Mouse (Mus musculus) hindbrain, embryonic 12.5 days (tissue): Measurements from ENCODE around the gene Pheta2. TPM values are rescaled to one million over a fixed set of nuclear protein-coding genes. Genes with fewer than 3 reads are reported as not detected.
"Not testable (repeated sequence)": the region's sequence is repeated elsewhere in the genome, so short reads cannot be mapped to it uniquely, and the experiment has no call there.

Experiments used
- ATAC-seq: fragments of 200-750 bp; cut with Nextera tagmentation; 2 replicates; pipeline ENCODE4 v1.8.0; 2017; ENCODE audit warnings: moderate TSS enrichment; ENCODE audit not compliant: low FRiP score
- H3K27ac ChIP-seq: fragments of 300-500 bp; sonication (generic); 2 replicates; pipeline ENCODE4 v1.5.1; 2016; ENCODE audit warnings: mild to moderate bottlenecking
- H3K27me3 ChIP-seq: fragments of 300-500 bp; sonication (generic); 2 replicates; pipeline ENCODE4 v1.6.1; 2016; ENCODE audit warnings: mild to moderate bottlenecking
- H3K36me3 ChIP-seq: fragments of 300-500 bp; sonication (generic); 2 replicates; pipeline ENCODE4 v1.6.1; 2016; ENCODE audit warnings: mild to moderate bottlenecking
- H3K4me1 ChIP-seq: fragments of 300-500 bp; sonication (generic); 2 replicates; pipeline ENCODE4 v1.6.1; 2016
- H3K4me2 ChIP-seq: fragments of 300-500 bp; sonication (generic); replicated peaks from 2 replicates; pipeline ENCODE4 v1.6.1; 2016; ENCODE audit warnings: mild to moderate bottlenecking
- H3K4me3 ChIP-seq: fragments of 300-500 bp; sonication (generic); 2 replicates; pipeline ENCODE4 v1.5.1; 2016; ENCODE audit warnings: mild to moderate bottlenecking
- H3K9ac ChIP-seq: fragments of 300-500 bp; sonication (generic); 2 replicates; pipeline ENCODE4 v1.6.1; 2016; ENCODE audit warnings: mild to moderate bottlenecking, moderate library complexity
- H3K9me3 ChIP-seq: fragments of 300-500 bp; sonication (generic); replicated peaks from 2 replicates; pipeline ENCODE4 v1.6.1; 2016; ENCODE audit warnings: mild to moderate bottlenecking
- WGBS: fragments of 180-500 bp; shearing (Covaris S2); methylation state at CpG from one replicate; pipeline ENCODE4 v1.1.7; 2016; 5-methylcytosine and 5-hydroxymethylcytosine counted together
- microRNA-seq: library from miRNA; unstranded; fragments of <30 nt; microRNA quantifications from one replicate; pipeline ENCODE4, GENCODE M21; 2017
- polyA plus RNA-seq: library from polyadenylated mRNA; unstranded; fragments of >200 nt; fragmentation: Nextera tagmentation; extraction: Ambion mirVana; gene quantifications from 2 replicates; pipeline ENCODE4 v1.2.1, GENCODE M21; 2016

Gene Pheta2
- polyA plus RNA-seq, 1 experiment from 2014 or later = 5.3 TPM

DNA sequence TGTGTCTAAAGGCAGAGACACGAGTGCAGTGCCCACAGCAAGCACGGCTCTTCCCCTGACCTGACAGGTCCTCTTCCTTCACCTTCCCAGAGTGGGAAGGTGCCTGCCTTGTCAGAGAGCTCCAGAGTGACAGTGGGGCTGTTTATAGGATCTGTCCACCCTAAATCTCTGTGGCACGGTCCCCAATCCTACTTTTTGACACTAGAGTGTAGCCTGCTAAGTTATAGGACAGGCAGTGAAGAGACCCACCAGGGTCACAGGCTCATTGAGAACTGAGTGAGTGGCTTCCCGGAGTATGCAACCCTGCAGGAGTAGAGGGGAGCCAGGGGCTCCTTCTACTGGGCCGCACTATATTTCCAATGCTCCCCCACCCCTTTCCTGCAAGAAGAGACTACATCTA, 39.0 kb downstream of the Pheta2 start:
- Histone ChIP-seq H3K9me3 (no peaks in the 10 kb centered on the region), H3K4me1 (peaks cover 21% of the 10 kb centered on the region), H3K27ac (no peak overlapping the region), H3K36me3 (no peaks in the 10 kb centered on the region), H3K4me2 (no peak overlapping the region), H3K4me3 (no peak overlapping the region), H3K27me3 (no peaks in the 10 kb centered on the region; the same call in 1 of the 2 replicates), H3K9ac (no peak overlapping the region)
- 73% methylated on average over 5 of the region's 5 CpGs for WGBS
- no peak for ATAC-seq

- H3K4me3 ChIP-seq = no peak overlapping the region
- no peak overlapping the region for H3K27ac ChIP-seq
- H3K9me3 ChIP-seq = no peaks in the 10 kb centered on the region
- H3K4me1 ChIP-seq = peaks cover 21% of the 10 kb centered on the region
- 47% methylated on average over 15 of the region's 15 CpGs for WGBS
- ATAC-seq = no peak
- no peak overlapping the region for H3K9ac ChIP-seq
- no peaks in the 10 kb centered on the region for H3K36me3 ChIP-seq
- H3K4me2 ChIP-seq = no peak overlapping the region
- no peaks in the 10 kb centered on the region; the same call in 1 of the 2 replicates for H3K27me3 ChIP-seq
Measured at GRCm38 (mm10) chr15:82378261-82379180, 39.8 kb downstream of the Pheta2 start.

DNA sequence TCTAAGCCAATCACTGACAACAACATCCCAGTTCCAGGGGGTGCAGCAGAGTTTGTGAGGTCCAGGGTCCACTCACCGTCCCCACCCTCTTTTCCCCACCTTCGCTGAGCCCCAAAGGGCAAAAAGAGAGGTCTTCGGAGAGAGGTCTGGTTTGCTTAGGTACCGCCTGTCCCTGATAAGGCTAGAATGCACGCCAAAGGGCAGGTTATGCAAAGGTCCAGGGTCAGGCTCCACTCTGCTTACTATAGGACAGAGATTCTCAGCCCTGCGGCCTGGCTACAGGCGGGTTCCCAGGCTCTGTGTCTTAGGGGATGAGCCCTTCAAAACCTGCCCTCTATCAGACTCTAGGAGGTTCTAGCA, 40.7 kb downstream of the Pheta2 start:
- Histone ChIP-seq H3K27me3 (no peaks in the 10 kb centered on the region; the same call in 1 of the 2 replicates), H3K4me2 (peak overlapping the region; percentile 58), H3K9me3 (no peaks in the 10 kb centered on the region), H3K27ac (peak overlapping the region; percentile 64; the same call in 1 of the 2 replicates), H3K9ac (no peak overlapping the region), H3K4me3 (peak overlapping the region; percentile 33), H3K36me3 (no peaks in the 10 kb centered on the region), H3K4me1 (peaks cover 21% of the 10 kb centered on the region)
- WGBS = 16% methylated on average over 7 of the region's 7 CpGs
- ATAC-seq = no peak; the same call in 1 of the 2 replicates

GRCm38 (mm10) chr15:82379871-82380713, 41.4 kb downstream of the Pheta2 start, which contains the start of gene Cyp2d22:
Gene Cyp2d22, minus strand, starts transcription at chr15:82380260.
- ATAC-seq = peak; percentile 63
- H3K27ac ChIP-seq = peak within 1 kb of the TSS; percentile 64
- no peaks in the 10 kb centered on the region for H3K36me3 ChIP-seq
- H3K27me3 ChIP-seq = no peaks in the 10 kb centered on the region; the same call in 1 of the 2 replicates
- 2% methylated on average over 19 of the region's 24 CpGs for WGBS
- H3K4me3 ChIP-seq = peak within 1 kb of the TSS; percentile 33
- no peaks in the 10 kb centered on the region for H3K9me3 ChIP-seq
- peak within 1 kb of the TSS; percentile 51 for H3K9ac ChIP-seq
- H3K4me1 ChIP-seq = peaks cover 21% of the 10 kb centered on the region
- H3K4me2 ChIP-seq = peak within 1 kb of the TSS; percentile 58

DNA sequence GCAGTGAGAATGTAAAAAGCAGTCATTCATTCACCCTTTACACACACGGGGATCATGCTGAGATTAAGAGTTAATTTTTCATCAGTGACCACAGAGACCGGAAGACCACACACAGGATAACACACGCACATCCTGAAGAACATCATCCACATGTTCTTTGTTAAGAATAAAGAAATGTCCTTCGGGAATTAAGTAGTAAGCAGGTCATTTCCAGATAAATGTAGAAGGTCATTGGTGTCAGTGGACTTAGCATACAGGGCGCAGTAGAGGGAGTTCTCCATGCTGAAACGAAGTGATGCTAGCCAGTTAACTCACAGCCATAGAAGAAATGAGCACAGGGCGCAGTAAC, 41.9 kb downstream of the Pheta2 start:
- H3K27me3 ChIP-seq = no peaks in the 10 kb centered on the region; the same call in 1 of the 2 replicates
- peak overlapping the region; percentile 51; the same call in 1 of the 2 replicates for H3K9ac ChIP-seq
- H3K4me2 ChIP-seq = peak overlapping the region; percentile 58
- 31% methylated on average over 7 of the region's 7 CpGs for WGBS
- peaks cover 21% of the 10 kb centered on the region for H3K4me1 ChIP-seq
- no peaks in the 10 kb centered on the region for H3K36me3 ChIP-seq
- no peaks in the 10 kb centered on the region for H3K9me3 ChIP-seq
- H3K27ac ChIP-seq = no peak overlapping the region
- peak overlapping the region; percentile 33 for H3K4me3 ChIP-seq
- ATAC-seq = no peak

GRCm38 (mm10) chr15:82382441-82382840, 43.7 kb downstream of the Pheta2 start:
- ATAC-seq = no peak
- WGBS = 91% methylated on average over 2 of the region's 2 CpGs

GRCm38 (mm10) chr15:82385729-82386128, 47.0 kb downstream of the Pheta2 start:
- ATAC-seq = no peak
- Histone ChIP-seq H3K27me3 (no peaks in the 10 kb centered on the region; the same call in 1 of the 2 replicates), H3K27ac (no peak overlapping the region), H3K9me3 (no peaks in the 10 kb centered on the region), H3K4me1 (peaks cover 5% of the 10 kb centered on the region), H3K4me2 (no peak overlapping the region), H3K9ac (no peak overlapping the region), H3K36me3 (no peaks in the 10 kb centered on the region), H3K4me3 (no peak overlapping the region)
- WGBS = 97% methylated on average over 2 of the region's 2 CpGs

More at GRCm38 (mm10) chr15:82382441-82382840, 43.7 kb downstream of the Pheta2 start:
- H3K36me3 ChIP-seq = no peaks in the 10 kb centered on the region
- H3K27ac ChIP-seq = no peak overlapping the region
- H3K4me2 ChIP-seq = no peak overlapping the region
- H3K27me3 ChIP-seq = no peaks in the 10 kb centered on the region; the same call in 1 of the 2 replicates
- no peaks in the 10 kb centered on the region for H3K9me3 ChIP-seq
- peaks cover 14% of the 10 kb centered on the region for H3K4me1 ChIP-seq
- no peak overlapping the region for H3K4me3 ChIP-seq
- no peak overlapping the region for H3K9ac ChIP-seq

DNA sequence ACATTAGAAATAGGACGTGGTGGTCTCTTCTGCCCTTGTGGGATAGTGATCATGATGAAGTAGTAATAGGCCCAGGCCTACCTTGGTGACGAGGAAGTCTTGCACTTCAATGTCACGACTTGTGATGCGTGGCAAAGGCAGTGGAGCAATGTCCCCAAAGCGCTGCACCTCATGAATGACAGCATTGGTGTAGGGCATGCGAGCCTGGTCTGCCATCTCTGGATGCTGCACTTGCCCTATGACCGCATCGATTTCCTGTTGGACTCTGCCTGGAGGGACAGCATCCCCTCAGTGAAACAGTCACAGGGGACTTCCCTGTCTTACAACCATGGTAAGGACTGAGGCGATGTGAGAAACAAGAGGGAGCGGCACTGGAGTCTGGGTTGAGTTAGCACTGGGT, 51.2 kb downstream of the Pheta2 start:
- WGBS = 94% methylated on average over 10 of the region's 10 CpGs
- H3K36me3 ChIP-seq, H3K27ac ChIP-seq: not testable (repeated sequence)

GRCm38 (mm10) chr15:82393922-82394321, 55.2 kb downstream of the Pheta2 start, which contains the start of gene Cyp2d11:
Gene Cyp2d11, minus strand, starts transcription at chr15:82394022.
- H3K27me3 ChIP-seq, H3K27ac ChIP-seq, H3K4me3 ChIP-seq, H3K36me3 ChIP-seq, H3K4me2 ChIP-seq, H3K9ac ChIP-seq, H3K4me1 ChIP-seq, H3K9me3 ChIP-seq, ATAC-seq: not testable (repeated sequence)
- 87% methylated on average over 2 of the region's 2 CpGs for WGBS

More for the DNA sequence above, 51.2 kb downstream of the Pheta2 start:
- ATAC-seq, H3K4me2 ChIP-seq, H3K9me3 ChIP-seq, H3K27me3 ChIP-seq, H3K9ac ChIP-seq, H3K4me3 ChIP-seq, H3K4me1 ChIP-seq: not testable (repeated sequence)

Small RNA genes lying within 50 kb of the gene (microRNA-seq; reads per million reads assigned to microRNA genes)
- not detected for gene Mir7684

Other genes starting within 250 kb of the Pheta2 start
- 17.0 and 17.1 TPM in 2 replicates for gene Ccdc134, start 211.0 kb upstream of the Pheta2 start, polyA plus RNA-seq
- gene Srebf2, start 191.8 kb upstream of the Pheta2 start, polyA plus RNA-seq = 230 and 244 TPM in 2 replicates
- 1.6 and 1.7 TPM in 2 replicates for gene Shisa8, start 126.1 kb upstream of the Pheta2 start, polyA plus RNA-seq
- 0.18 and 0.34 TPM in 2 replicates for gene Tnfrsf13c, start 114.6 kb upstream of the Pheta2 start, polyA plus RNA-seq
- 51.1 and 51.4 TPM in 2 replicates for gene Cenpm, start 94.2 kb upstream of the Pheta2 start, polyA plus RNA-seq
- 1.3 and 1.6 TPM in 2 replicates for gene 1500009C09Rik, start 86.5 kb upstream of the Pheta2 start, polyA plus RNA-seq
- gene Sept3, start 64.0 kb upstream of the Pheta2 start, polyA plus RNA-seq = 234 and 254 TPM in 2 replicates
- gene Wbp2nl, start 40.0 kb upstream of the Pheta2 start, polyA plus RNA-seq = not detected in 2 replicates
- gene Naga, start within 50 bp of the Pheta2 start, polyA plus RNA-seq = 26.7 and 29.7 TPM in 2 replicates
- gene Smdt1, start within 50 bp of the Pheta2 start, polyA plus RNA-seq = 250 and 259 TPM in 2 replicates
- 266 and 295 TPM in 2 replicates for gene Ndufa6, start 15.4 kb downstream of the Pheta2 start, polyA plus RNA-seq
- gene Cyp2d22, start 41.3 kb downstream of the Pheta2 start, polyA plus RNA-seq = 4.0 and 4.8 TPM in 2 replicates
- not detected in 2 replicates for gene Cyp2d11, start 55.1 kb downstream of the Pheta2 start, polyA plus RNA-seq
- gene Cyp2d10, start 68.3 kb downstream of the Pheta2 start, polyA plus RNA-seq = not detected in 2 replicates
- gene Cyp2d9, start 94.5 kb downstream of the Pheta2 start, polyA plus RNA-seq = not detected in 2 replicates
- gene Cyp2d12, start 216.1 kb downstream of the Pheta2 start, polyA plus RNA-seq = not detected in 2 replicates